Mouse (Mus musculus) erythroblast, embryonic 14.5 days (primary cell): Measurements from ENCODE around the gene Cntn6. TPM values are rescaled to one million over a fixed set of nuclear protein-coding genes. Genes with fewer than 3 reads are reported as not detected.

Source experiments
- H3K27me3 ChIP-seq: 2 replicates; pipeline ENCODE4 v1.6.1; 2012; ENCODE audit warnings: inconsistent platforms; ENCODE audit not compliant: control insufficient read depth
- H3K36me3 ChIP-seq: 2 replicates; pipeline ENCODE4 v1.6.1; 2012; ENCODE audit warnings: mild to moderate bottlenecking, inconsistent platforms; ENCODE audit not compliant: control insufficient read depth
- H3K4me1 ChIP-seq: 2 replicates; pipeline ENCODE4 v1.6.1; 2012; ENCODE audit warnings: inconsistent platforms; ENCODE audit not compliant: control insufficient read depth
- H3K4me3 ChIP-seq: replicated peaks from 2 replicates; pipeline ENCODE3; 2012; ENCODE audit warnings: moderate library complexity, mild to moderate bottlenecking, inconsistent platforms
- H3K9me3 ChIP-seq: 2 replicates; pipeline ENCODE4 v1.6.1; 2012; ENCODE audit warnings: low read length, inconsistent platforms, mixed read lengths; ENCODE audit not compliant: control insufficient read depth
- GATA1 ChIP-seq: IDR thresholded peaks from 2 replicates; pipeline ENCODE4 v1.6.1; 2012; ENCODE audit warnings: low read length, inconsistent platforms, mixed read lengths
- TAL1 ChIP-seq: IDR thresholded peaks from 3 replicates; pipeline ENCODE4 v1.6.1; 2012; ENCODE audit warnings: low read length, inconsistent platforms, mixed read lengths
- polyA plus RNA-seq: library from polyadenylated mRNA; stranded (reverse); fragments of >175 nt; gene quantifications from 2 replicates; pipeline ENCODE4 v1.2.3, GENCODE M21; 2012

Cntn6 gene
- polyA plus RNA-seq, 1 experiment: not detected

- TF ChIP-seq TAL1: no peak
- no peak for TF ChIP-seq GATA1
- H3K27me3 ChIP-seq: no peaks in the 10 kb centered on the region
- no peak overlapping the region for H3K4me3 ChIP-seq
- no peaks in the 10 kb centered on the region for H3K36me3 ChIP-seq
- no peaks in the 10 kb centered on the region for H3K4me1 ChIP-seq
- H3K9me3 ChIP-seq: no peaks in the 10 kb centered on the region; the same call in 1 of the 2 replicates
Measured at GRCm38 (mm10) chr6:104879711-104880110, 387.1 kb downstream of the Cntn6 start.

GRCm38 (mm10) chr6:104884021-104884420, 391.4 kb downstream of the Cntn6 start:
- H3K27me3 ChIP-seq: no peaks in the 10 kb centered on the region
- H3K9me3 ChIP-seq: no peaks in the 10 kb centered on the region; the same call in 1 of the 2 replicates
- no peak overlapping the region for H3K4me3 ChIP-seq
- H3K36me3 ChIP-seq: no peaks in the 10 kb centered on the region
- H3K4me1 ChIP-seq: no peaks in the 10 kb centered on the region
- TF ChIP-seq TAL1 (no peak), GATA1 (no peak)

GRCm38 (mm10) chr6:104885829-104886228, 393.2 kb downstream of the Cntn6 start:
- Histone ChIP-seq H3K9me3 (no peaks in the 10 kb centered on the region), H3K4me1 (no peaks in the 10 kb centered on the region), H3K36me3 (no peaks in the 10 kb centered on the region), H3K4me3 (no peak overlapping the region), H3K27me3 (no peaks in the 10 kb centered on the region)
- no peak for TF ChIP-seq GATA1
- no peak for TF ChIP-seq TAL1

- Histone ChIP-seq H3K9me3 (0 out of 2 replicates have a peak, but pooled peaks cover 2% of the 10 kb centered on the region), H3K4me3 (no peak overlapping the region), H3K27me3 (no peaks in the 10 kb centered on the region), H3K4me1 (no peaks in the 10 kb centered on the region), H3K36me3 (no peaks in the 10 kb centered on the region)
- TF ChIP-seq TAL1 (no peak), GATA1 (no peak)
Measured at GRCm38 (mm10) chr6:104891071-104891470, 398.5 kb downstream of the Cntn6 start.
